Mouse (Mus musculus): ENCODE measurements around the gene Arf5.

Gene Arf5

GRCm38 (mm10) chr6:28423313-28423712 is at the start of gene Arf5:
TSS of gene Arf5 (plus strand) at chr6:28423560.
- no peak for TF ChIP-seq GATA4 (IDR thresholded peaks at IDR 0.05; ENCODE audit: insufficient replicate concordance, low read length)

- no peak for TF ChIP-seq GATA4 (IDR thresholded peaks at IDR 0.05; ENCODE audit: insufficient replicate concordance, low read length)
These were observed 41.4 kb upstream of the Arf5 start for GRCm38 (mm10) chr6:28381983-28382382.

- no peak for TF ChIP-seq GATA4 (IDR thresholded peaks at IDR 0.05; ENCODE audit: insufficient replicate concordance, low read length)
These were observed 38.2 kb upstream of the Arf5 start for GRCm38 (mm10) chr6:28385169-28385568.

GRCm38 (mm10) chr6:28389038-28389437 is 34.3 kb upstream of the Arf5 start:
- TF ChIP-seq GATA4 (IDR thresholded peaks at IDR 0.05; ENCODE audit: insufficient replicate concordance, low read length): no peak

GRCm38 (mm10) chr6:28396051-28396852 is 27.1 kb upstream of the Arf5 start:
- TF ChIP-seq GATA4 (IDR thresholded peaks at IDR 0.05; ENCODE audit: insufficient replicate concordance, low read length): no peak

- TF ChIP-seq GATA4 (IDR thresholded peaks at IDR 0.05; ENCODE audit: insufficient replicate concordance, low read length): no peak
These were observed 26.4 kb upstream of the Arf5 start for GRCm38 (mm10) chr6:28396853-28397457.

- TF ChIP-seq GATA4 (IDR thresholded peaks at IDR 0.05; ENCODE audit: insufficient replicate concordance, low read length): no peak
These were observed 25.6 kb upstream of the Arf5 start, which contains the start of gene Zfp800 for GRCm38 (mm10) chr6:28397681-28398203. TSS of gene Zfp800 (minus strand) at chr6:28398005.

GRCm38 (mm10) chr6:28398726-28399125 is 24.6 kb upstream of the Arf5 start:
- TF ChIP-seq GATA4 (IDR thresholded peaks at IDR 0.05; ENCODE audit: insufficient replicate concordance, low read length): no peak

- TF ChIP-seq GATA4 (IDR thresholded peaks at IDR 0.05; ENCODE audit: insufficient replicate concordance, low read length): no peak
These were observed 23.6 kb upstream of the Arf5 start for GRCm38 (mm10) chr6:28399791-28400190.

- peak; percentile 32; the same call in 1 of the 2 replicates for TF ChIP-seq GATA4 (IDR thresholded peaks at IDR 0.05; ENCODE audit: insufficient replicate concordance, low read length)
These were observed 13.3 kb upstream of the Arf5 start for GRCm38 (mm10) chr6:28410053-28410452.

GRCm38 (mm10) chr6:28411236-28411635 is 12.1 kb upstream of the Arf5 start:
- no peak for TF ChIP-seq GATA4 (IDR thresholded peaks at IDR 0.05; ENCODE audit: insufficient replicate concordance, low read length)

- no peak for TF ChIP-seq GATA4 (IDR thresholded peaks at IDR 0.05; ENCODE audit: insufficient replicate concordance, low read length)
These were observed 6.4 kb upstream of the Arf5 start for GRCm38 (mm10) chr6:28416981-28417380.

- peak; percentile 37; the same call in 1 of the 2 replicates for TF ChIP-seq GATA4 (IDR thresholded peaks at IDR 0.05; ENCODE audit: insufficient replicate concordance, low read length)
These were observed 4.9 kb upstream of the Arf5 start for GRCm38 (mm10) chr6:28418449-28418848.

GRCm38 (mm10) chr6:28419673-28420072 is 3.7 kb upstream of the Arf5 start:
- no peak for TF ChIP-seq GATA4 (IDR thresholded peaks at IDR 0.05; ENCODE audit: insufficient replicate concordance, low read length)

- no peak for TF ChIP-seq GATA4 (IDR thresholded peaks at IDR 0.05; ENCODE audit: insufficient replicate concordance, low read length)
These were observed 3.0 kb upstream of the Arf5 start for GRCm38 (mm10) chr6:28420361-28420760.

- no peak for TF ChIP-seq GATA4 (IDR thresholded peaks at IDR 0.05; ENCODE audit: insufficient replicate concordance, low read length)
These were observed 2.5 kb upstream of the Arf5 start for GRCm38 (mm10) chr6:28420865-28421264.

Measured in liver, adult (tissue).